ENCODE assay signal across 20 mouse cellular contexts in genomic region chr15:8411168-8411837, GRCm38 (mm10). TPM values are rescaled to one million over a fixed set of nuclear protein-coding genes. Genes with fewer than 3 reads are reported as not detected.
DNase-seq lines count a peak whose midpoint lies in the region; ATAC-seq lines count a peak whose summit lies in the region.
"Had no signal": no experiment of that assay in that cellular context is flagged by ENCODE, and none has a peak within 500 bp of the region (broad histone marks: within the 10 kb centered on the region; RNA-seq: fewer than 3 reads in every experiment).

No protein-coding gene starts in this region.

- H3K4me3 ChIP-seq in liver, embryonic 13.5 days (replicated peaks): no peak overlapping the region
- no peak overlapping the region for H3K4me3 ChIP-seq in forebrain, embryonic 10.5 days
- H3K4me3 ChIP-seq: heart, embryonic 13.5 days; layer of hippocampus, adult 2 months; limb, embryonic 15.5 days; midbrain, embryonic 10.5 days had no signal

- H3K9me3 ChIP-seq in liver, embryonic 13.5 days (replicated peaks): no peaks in the 10 kb centered on the region
- H3K9me3 ChIP-seq in forebrain, embryonic 10.5 days: no peaks in the 10 kb centered on the region
- H3K9me3 ChIP-seq: heart, embryonic 13.5 days; limb, embryonic 15.5 days; midbrain, embryonic 10.5 days had no signal

- no peak overlapping the region for H3K9ac ChIP-seq in liver, embryonic 13.5 days
- H3K9ac ChIP-seq: heart, embryonic 13.5 days; hindbrain, embryonic 14.5 days; limb, embryonic 15.5 days had no signal

- peak; percentile 54 for ATAC-seq in CD4-positive, CD25-positive, alpha-beta regulatory T cell, adult 4 months
- peak; percentile 78 for ATAC-seq in liver, embryonic 13.5 days (ENCODE audit: low read depth)
- peak; percentile 79 for ATAC-seq in megakaryocyte progenitor cell, adult 5-6 weeks (replicated peaks; ENCODE audit: poor library complexity)
- ATAC-seq: intestine, postnatal 0 days had no signal

- no peaks in the 10 kb centered on the region for H3K36me3 ChIP-seq in liver, embryonic 13.5 days
- no peaks in the 10 kb centered on the region for H3K36me3 ChIP-seq in forebrain, embryonic 10.5 days (replicated peaks)
- H3K36me3 ChIP-seq: heart, embryonic 13.5 days; limb, embryonic 15.5 days; midbrain, embryonic 10.5 days had no signal

- H3K4me2 ChIP-seq in liver, embryonic 13.5 days: peak overlapping the region; percentile 19
- H3K4me2 ChIP-seq: heart, embryonic 13.5 days; hindbrain, embryonic 14.5 days; limb, embryonic 15.5 days had no signal

- H3K27me3 ChIP-seq in liver, embryonic 13.5 days: no peaks in the 10 kb centered on the region
- no peaks in the 10 kb centered on the region for H3K27me3 ChIP-seq in forebrain, embryonic 10.5 days (ENCODE audit: poor library complexity, severe bottlenecking)
- H3K27me3 ChIP-seq: heart, embryonic 13.5 days; limb, embryonic 15.5 days had no signal

- DNase-seq in c-Kit-positive CD71-positive TER-119-positive erythroid progenitor cells, embryonic 14.5 days (ENCODE audit: low spot score): peak; percentile 40
- no peak for DNase-seq in liver, embryonic 13.5 days
- DNase-seq in lung, postnatal 4 days: no peak
- no peak for DNase-seq in forebrain, embryonic 10.5 days (ENCODE audit: extremely low spot score, low spot score)
- no peak for DNase-seq in layer of hippocampus, adult 18-20 months (ENCODE audit: low spot score in 2 of 2)
- no peak for DNase-seq in B cell, adult 2 months
- DNase-seq: adrenal gland, adult 8-10 months; cerebellum, postnatal 10 days; embryo, embryonic 11 days; heart, adult 11 months; lung, postnatal 10 days; thymus, postnatal 14 days had no signal

- H3K4me1 ChIP-seq in liver, embryonic 13.5 days (replicated peaks): peaks cover 41% of the 10 kb centered on the region
- H3K4me1 ChIP-seq in forebrain, embryonic 10.5 days: no peaks in the 10 kb centered on the region
- H3K4me1 ChIP-seq: limb, embryonic 15.5 days; midbrain, embryonic 10.5 days had no signal

- WGBS in liver, embryonic 13.5 days (ENCODE audit: insufficient replicate concordance): 7% methylated on average over 1 of the region's 1 CpGs
- WGBS in forebrain, embryonic 10.5 days: 88% methylated on average over 1 of the region's 1 CpGs

- H3K27ac ChIP-seq in liver, embryonic 13.5 days: 0 out of 2 replicates have a peak overlapping the region, but pooled peaks have one; percentile 44
- no peak overlapping the region for H3K27ac ChIP-seq in forebrain, embryonic 10.5 days
- H3K27ac ChIP-seq: heart, embryonic 13.5 days; hindbrain, embryonic 14.5 days; layer of hippocampus, adult 2 months; limb, embryonic 15.5 days; midbrain, embryonic 10.5 days had no signal

RNA-seq across cellular contexts. Expression of gene Nipbl, which starts 33.0 kb away (rescaled TPM):
- 10 to 100 TPM; 49.6 to 51.7 TPM for polyA plus RNA-seq in CD4-positive, CD25-positive, alpha-beta regulatory T cell, adult 4 months (2017; shearing (Covaris generic))
- 6.7 and 7.4 TPM in 2 replicates for polyA plus RNA-seq in liver, embryonic 13.5 days (2015; fragmentation: Nextera tagmentation; extraction: Ambion mirVana)
- total RNA-seq in megakaryocyte progenitor cell, adult 5-6 weeks (2015): 62.0 and 68.8 TPM in 2 replicates
- total RNA-seq in megakaryocyte progenitor cell, adult 5-6 weeks (2017): 33.6 and 44.6 TPM in 2 replicates
- 18.5 and 18.8 TPM in 2 replicates for polyA plus RNA-seq in forebrain, embryonic 10.5 days (2016; fragmentation: Nextera tagmentation; extraction: Ambion mirVana)
- total RNA-seq in layer of hippocampus, adult 18-20 months (2021): 10 to 100 TPM; 32.6 to 32.9 TPM
